Mouse (Mus musculus): ENCODE data around the gene Pde8a. TPM values are rescaled to one million over a fixed set of nuclear protein-coding genes. Genes with fewer than 3 reads are reported as not detected.

Pde8a gene
- polyA plus RNA-seq, 1 experiment from 2014 or later = 6.5 TPM

DNA sequence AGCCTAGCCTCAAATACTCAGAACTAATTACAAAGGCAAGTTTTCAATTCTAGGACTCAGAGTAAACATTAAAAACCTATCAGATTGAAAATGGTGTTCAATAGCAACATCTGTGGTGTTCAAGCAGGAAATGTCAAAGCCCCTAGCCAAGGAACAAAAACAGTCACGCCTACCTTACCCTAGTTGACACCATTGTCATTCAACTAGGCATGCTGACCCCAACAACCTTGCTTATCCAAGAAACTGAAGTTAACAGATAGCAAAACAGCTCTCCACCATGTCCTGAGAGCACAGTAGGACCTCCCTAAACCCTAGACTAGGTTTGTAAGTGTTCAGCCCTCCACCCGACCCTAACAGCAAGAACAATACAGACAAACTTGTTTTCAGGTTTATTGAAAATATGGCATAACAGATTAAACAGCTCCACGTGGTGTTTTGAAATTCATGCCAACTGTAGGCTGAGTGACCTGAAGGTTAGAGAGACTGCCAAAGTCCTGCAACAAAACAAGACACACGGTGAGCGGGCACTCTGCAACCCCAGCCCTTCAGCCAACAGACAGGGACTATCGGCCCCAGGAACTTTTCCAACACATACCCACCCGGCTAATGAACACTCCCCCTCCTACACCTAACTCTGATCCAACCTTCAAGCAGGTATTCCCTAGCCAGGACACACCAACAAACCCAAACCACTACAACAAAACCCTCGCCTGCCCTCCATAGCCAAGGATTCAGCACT is 129.1 kb downstream of the Pde8a start:
- Histone ChIP-seq H3K4me1 (ENCODE audit: insufficient read depth, low read depth, low read length) (peaks cover 4% of the 10 kb centered on the region; the same call in 1 of the 2 replicates), H3K9me3 (ENCODE audit: low read length) (no peaks in the 10 kb centered on the region), H3K27ac (ENCODE audit: low read length) (no peak overlapping the region), H3K4me3 (ENCODE audit: low read depth, low read length) (no peak overlapping the region), H3K36me3 (ENCODE audit: insufficient read depth, low read length) (peaks cover 15% of the 10 kb centered on the region), H3K27me3 (replicated peaks; ENCODE audit: insufficient read depth, low read length) (no peaks in the 10 kb centered on the region), H3K4me2 (replicated peaks; ENCODE audit: low read depth, low read length) (0 out of 2 replicates have a peak overlapping the region, but pooled peaks have one; percentile 17), H3K9ac (replicated peaks; ENCODE audit: low read depth) (0 out of 2 replicates have a peak overlapping the region, but pooled peaks have one; percentile 9)
- ATAC-seq = no peak
- no peak for TF ChIP-seq EP300 (IDR thresholded peaks at IDR 0.05)
- no peak for TF ChIP-seq CTCF (IDR thresholded peaks at IDR 0.05)
- no peak for DNase-seq (ENCODE audit: low spot score)
- 55% methylated on average over 8 of the region's 8 CpGs for WGBS

DNA sequence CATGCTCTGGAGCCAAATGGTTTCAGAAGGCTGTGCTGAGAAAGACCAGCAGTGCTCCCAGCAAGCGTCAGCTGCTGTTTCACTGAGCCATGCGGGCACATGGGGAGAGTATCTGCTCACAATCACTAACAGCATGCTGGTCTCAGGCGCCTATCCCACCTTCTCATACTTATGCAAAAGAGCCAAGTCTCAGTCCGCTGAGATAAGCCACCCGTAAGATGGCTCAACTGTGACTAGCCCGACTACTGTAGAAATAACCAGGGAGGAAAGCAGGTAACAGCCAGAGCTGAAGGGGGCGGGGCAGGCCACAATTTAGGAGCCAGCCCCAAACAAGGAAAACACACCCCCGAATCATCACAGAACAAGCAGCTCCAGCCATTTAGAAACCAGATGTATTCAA is 129.9 kb downstream of the Pde8a start:
- Histone ChIP-seq H3K36me3 (ENCODE audit: insufficient read depth, low read length) (peaks cover 15% of the 10 kb centered on the region), H3K4me2 (replicated peaks; ENCODE audit: low read depth, low read length) (peak overlapping the region; percentile 70)
- no peak for ATAC-seq

DNA sequence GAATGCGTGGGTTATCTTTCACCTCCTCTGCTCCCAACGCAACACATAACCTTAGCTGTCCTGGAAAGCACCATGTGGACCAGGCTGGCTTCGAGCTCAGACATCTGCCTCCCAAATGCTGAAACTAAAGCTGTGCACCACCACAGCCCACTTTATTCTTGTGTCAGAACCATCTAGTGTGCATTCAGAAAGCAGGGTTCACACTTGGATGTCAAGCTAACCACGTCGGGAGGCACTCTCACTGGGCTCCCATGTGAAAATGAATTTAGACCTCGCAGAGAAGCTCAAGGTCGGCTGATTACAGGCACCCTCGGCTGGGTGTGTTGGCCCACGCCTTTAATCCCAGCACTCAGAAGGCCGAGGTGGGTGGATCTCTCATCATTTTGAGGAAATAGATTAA is 130.4 kb downstream of the Pde8a start:
- TF ChIP-seq CTCF (IDR thresholded peaks at IDR 0.05) = no peak
- TF ChIP-seq EP300 (IDR thresholded peaks at IDR 0.05) = no peak
- Histone ChIP-seq H3K4me1 (ENCODE audit: insufficient read depth, low read depth, low read length) (peaks cover 4% of the 10 kb centered on the region; the same call in 1 of the 2 replicates), H3K4me2 (replicated peaks; ENCODE audit: low read depth, low read length) (peak overlapping the region; percentile 70), H3K27ac (ENCODE audit: low read length) (no peak overlapping the region), H3K9me3 (ENCODE audit: low read length) (no peaks in the 10 kb centered on the region), H3K36me3 (ENCODE audit: insufficient read depth, low read length) (peaks cover 15% of the 10 kb centered on the region), H3K27me3 (replicated peaks; ENCODE audit: insufficient read depth, low read length) (no peaks in the 10 kb centered on the region), H3K9ac (replicated peaks; ENCODE audit: low read depth) (peak overlapping the region; percentile 98), H3K4me3 (ENCODE audit: low read depth, low read length) (peak overlapping the region; percentile 79)
- 6% methylated on average over 10 of the region's 10 CpGs for WGBS
- DNase-seq (ENCODE audit: low spot score) = no peak
- no peak for ATAC-seq

More for the DNA sequence above, 129.9 kb downstream of the Pde8a start:
- peak overlapping the region; percentile 98 for H3K9ac ChIP-seq (replicated peaks; ENCODE audit: low read depth)
- H3K9me3 ChIP-seq (ENCODE audit: low read length) = no peaks in the 10 kb centered on the region
- no peak for TF ChIP-seq CTCF (IDR thresholded peaks at IDR 0.05)
- no peak for TF ChIP-seq EP300 (IDR thresholded peaks at IDR 0.05)
- DNase-seq (ENCODE audit: low spot score) = peak; percentile 20
- H3K27ac ChIP-seq (ENCODE audit: low read length) = no peak overlapping the region
- H3K4me3 ChIP-seq (ENCODE audit: low read depth, low read length) = 0 out of 2 replicates have a peak overlapping the region, but pooled peaks have one; percentile 79
- WGBS = 22% methylated on average over 8 of the region's 8 CpGs
- peaks cover 4% of the 10 kb centered on the region; the same call in 1 of the 2 replicates for H3K4me1 ChIP-seq (ENCODE audit: insufficient read depth, low read depth, low read length)
- no peaks in the 10 kb centered on the region for H3K27me3 ChIP-seq (replicated peaks; ENCODE audit: insufficient read depth, low read length)

DNA sequence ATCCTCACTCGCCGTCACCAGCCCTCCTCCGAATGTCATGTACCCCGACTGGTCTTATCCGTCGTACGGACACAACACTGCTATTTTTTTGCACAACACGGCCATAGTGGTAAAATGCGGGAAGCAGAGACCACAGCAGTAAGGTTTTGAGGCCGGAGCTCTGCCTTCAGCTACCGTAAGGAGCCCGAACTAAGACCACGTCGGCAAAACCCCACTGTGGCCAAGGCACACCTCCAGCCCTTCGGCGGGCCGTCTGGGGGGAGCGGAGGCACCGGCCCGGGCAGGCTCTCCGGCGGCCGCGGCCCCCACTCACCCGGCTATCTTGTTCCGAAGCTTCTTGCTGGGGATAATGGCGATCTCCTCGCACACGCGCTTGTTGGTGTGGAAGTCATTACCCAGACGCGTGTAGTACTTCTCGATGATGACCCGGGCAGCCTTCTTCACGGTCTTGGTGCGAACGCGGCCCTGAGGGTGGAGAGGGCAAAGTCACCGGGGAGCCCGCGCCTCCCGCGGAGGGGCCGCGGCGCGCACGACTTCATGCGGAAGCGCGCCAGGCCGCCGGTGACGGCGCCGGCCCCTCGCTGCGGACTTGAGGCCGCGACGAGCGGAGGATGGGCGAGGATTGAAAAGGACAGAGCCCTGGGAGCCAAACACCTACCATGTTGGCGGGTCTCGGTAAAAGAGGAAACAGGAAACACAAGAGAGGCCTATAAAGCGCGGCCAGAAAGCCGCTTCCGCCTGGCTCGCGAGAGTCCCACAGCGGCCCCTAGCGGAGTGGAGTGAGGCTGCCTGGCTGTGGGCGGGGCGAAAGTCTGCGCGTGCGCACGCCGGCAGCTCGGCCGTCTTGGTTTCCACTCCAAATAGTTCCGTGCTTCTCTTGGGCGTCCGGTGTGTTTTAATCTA is 131.4 kb downstream of the Pde8a start, which contains the start of gene Rps17:
Gene Rps17 (minus strand): TSS at position 711 of the 903 bp plus-strand sequence.
- H3K4me3 ChIP-seq (ENCODE audit: low read depth, low read length) = peak within 1 kb of the TSS; percentile 79
- H3K36me3 ChIP-seq (ENCODE audit: insufficient read depth, low read length) = peaks cover 12% of the 10 kb centered on the region
- H3K9ac ChIP-seq (replicated peaks; ENCODE audit: low read depth) = peak within 1 kb of the TSS; percentile 98
- WGBS = 1% methylated on average over 85 of the region's 85 CpGs
- TF ChIP-seq CTCF (IDR thresholded peaks at IDR 0.05) (peak; percentile 94), EP300 (IDR thresholded peaks at IDR 0.05) (no peak)
- peak within 1 kb of the TSS; percentile 70 for H3K4me2 ChIP-seq (replicated peaks; ENCODE audit: low read depth, low read length)
- peak; percentile 94 for DNase-seq (ENCODE audit: low spot score)
- H3K27ac ChIP-seq (ENCODE audit: low read length) = peak within 1 kb of the TSS; percentile 88
- H3K27me3 ChIP-seq (replicated peaks; ENCODE audit: insufficient read depth, low read length) = no peaks in the 10 kb centered on the region
- ATAC-seq = peak; percentile 95
- no peaks in the 10 kb centered on the region for H3K9me3 ChIP-seq (ENCODE audit: low read length)
- peaks cover 4% of the 10 kb centered on the region; the same call in 1 of the 2 replicates for H3K4me1 ChIP-seq (ENCODE audit: insufficient read depth, low read depth, low read length)

DNA sequence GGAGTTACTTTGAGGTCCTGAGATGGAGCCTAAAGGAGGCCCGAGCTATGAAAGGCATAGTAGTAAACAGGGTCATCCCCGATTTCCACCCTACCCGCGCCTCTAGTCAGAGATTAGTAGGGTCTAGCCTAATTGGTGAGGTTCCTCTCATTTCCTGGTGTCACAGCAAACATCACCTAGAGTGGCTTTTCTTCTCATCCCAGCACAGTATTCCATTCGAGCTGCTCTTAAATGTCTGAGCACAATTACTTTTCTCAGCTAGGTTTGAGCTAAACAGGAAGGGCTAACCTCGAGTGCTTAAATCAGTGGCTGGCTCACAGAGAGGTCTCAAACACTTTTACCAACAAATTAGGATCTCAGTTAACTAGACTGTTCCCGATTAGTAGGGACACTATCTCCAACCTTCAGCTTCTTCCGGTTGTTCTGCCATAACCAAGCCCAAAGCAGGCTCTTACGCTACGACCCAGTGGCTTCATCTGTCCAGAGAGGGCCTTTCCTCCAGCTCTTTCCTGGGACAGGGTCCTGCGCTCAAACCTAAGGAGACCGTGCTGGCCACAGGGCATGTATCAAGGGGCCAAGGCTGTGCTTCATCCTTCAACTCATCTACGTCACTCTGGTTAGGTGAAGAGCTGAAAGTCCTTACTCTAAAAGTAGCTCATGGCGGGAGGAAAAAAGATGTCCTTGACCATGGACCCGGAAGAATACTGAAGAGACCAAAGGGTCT is 132.2 kb downstream of the Pde8a start:
- Histone ChIP-seq H3K27me3 (replicated peaks; ENCODE audit: insufficient read depth, low read length) (no peaks in the 10 kb centered on the region), H3K4me1 (ENCODE audit: insufficient read depth, low read depth, low read length) (peaks cover 4% of the 10 kb centered on the region; the same call in 1 of the 2 replicates), H3K4me3 (ENCODE audit: low read depth, low read length) (peak overlapping the region; percentile 79), H3K9me3 (ENCODE audit: low read length) (no peaks in the 10 kb centered on the region), H3K4me2 (replicated peaks; ENCODE audit: low read depth, low read length) (peak overlapping the region; percentile 50), H3K27ac (ENCODE audit: low read length) (no peak overlapping the region), H3K36me3 (ENCODE audit: insufficient read depth, low read length) (peaks cover 8% of the 10 kb centered on the region), H3K9ac (replicated peaks; ENCODE audit: low read depth) (0 out of 2 replicates have a peak overlapping the region, but pooled peaks have one; percentile 24)
- no peak; the same call in 1 of the 2 replicates for ATAC-seq
- no peak for DNase-seq (ENCODE audit: low spot score)
- TF ChIP-seq CTCF (IDR thresholded peaks at IDR 0.05) (no peak), EP300 (IDR thresholded peaks at IDR 0.05) (no peak)
- WGBS = 62% methylated on average over 15 of the region's 15 CpGs

Data from lung, postnatal 0 days (tissue).